Mouse (Mus musculus): ENCODE results near the gene Tpx2. TPM values are rescaled to one million over a fixed set of nuclear protein-coding genes. Genes with fewer than 3 reads are reported as not detected.

The Tpx2 gene
- polyA plus RNA-seq (2015; fragmentation: Nextera tagmentation; extraction: Ambion mirVana), result 50.6 and 51.1 TPM in 2 replicates

GRCm38 (mm10) chr2:152847815-152848302 is at the start of gene Tpx2:
Gene Tpx2, plus strand, starts transcription at chr2:152847964.
- H3K36me3 ChIP-seq, result no peaks in the 10 kb centered on the region
- no peaks in the 10 kb centered on the region for H3K27me3 ChIP-seq
- under 1% methylated on average over 34 of the region's 34 CpGs for WGBS
- ATAC-seq (replicated peaks), result peak; percentile 98
- H3K4me2 ChIP-seq (replicated peaks), result peak within 1 kb of the TSS; percentile 78
- peak within 1 kb of the TSS; percentile 72 for H3K4me3 ChIP-seq
- no peaks in the 10 kb centered on the region for H3K9me3 ChIP-seq
- peak within 1 kb of the TSS; percentile 56 for H3K27ac ChIP-seq (replicated peaks)
- H3K4me1 ChIP-seq, result peaks cover 26% of the 10 kb centered on the region
- peak within 1 kb of the TSS; percentile 48 for H3K9ac ChIP-seq (replicated peaks)

DNA sequence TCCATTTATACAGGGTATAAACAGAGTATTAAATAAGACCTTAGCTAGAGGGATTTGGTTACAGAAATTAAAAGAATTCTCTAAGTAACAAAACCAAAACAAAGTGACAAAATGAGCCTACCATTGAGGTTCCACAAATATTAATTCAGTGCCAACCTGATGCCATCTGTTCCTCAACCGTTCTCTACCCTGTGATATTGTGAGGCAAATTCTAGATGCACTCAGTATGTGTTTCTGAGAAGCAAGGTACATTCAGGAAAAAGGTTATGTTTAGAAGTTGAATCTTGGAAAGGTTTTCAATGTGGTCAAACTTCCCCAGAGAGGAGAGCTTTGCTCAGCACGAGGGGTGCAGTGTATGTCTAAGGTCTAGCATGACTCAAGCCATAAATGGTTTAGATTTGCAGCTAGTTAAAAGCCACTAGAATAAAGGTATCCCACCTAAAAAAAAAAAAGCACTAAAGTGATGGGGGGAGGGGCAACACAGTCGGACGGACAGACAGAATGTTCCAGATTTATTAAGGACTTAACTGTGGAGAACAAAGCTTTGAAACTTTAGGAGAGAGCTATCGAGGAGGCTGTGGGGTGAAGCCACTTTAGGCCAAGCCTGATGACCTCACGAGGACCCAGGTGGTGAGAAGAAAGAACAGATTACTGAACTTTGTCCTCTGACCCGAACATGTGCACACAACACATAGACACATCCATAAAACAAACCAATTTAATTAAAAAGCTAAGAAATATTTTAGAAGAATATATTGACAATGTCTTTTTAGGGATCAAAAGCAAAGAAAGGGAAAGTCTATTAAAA is 47.6 kb upstream of the Tpx2 start:
- H3K4me3 ChIP-seq, result no peak overlapping the region
- WGBS, result 73% methylated on average over 7 of the region's 7 CpGs
- no peak for ATAC-seq (replicated peaks)
- no peak overlapping the region for H3K27ac ChIP-seq (replicated peaks)
- H3K36me3 ChIP-seq, result no peaks in the 10 kb centered on the region
- H3K9me3 ChIP-seq, result no peaks in the 10 kb centered on the region
- no peaks in the 10 kb centered on the region for H3K27me3 ChIP-seq
- H3K4me1 ChIP-seq, result peaks cover 18% of the 10 kb centered on the region
- H3K9ac ChIP-seq (replicated peaks), result no peak overlapping the region
- no peak overlapping the region for H3K4me2 ChIP-seq (replicated peaks)

- no peak overlapping the region for H3K9ac ChIP-seq (replicated peaks)
- H3K4me3 ChIP-seq, result no peak overlapping the region
- H3K4me1 ChIP-seq, result peaks cover 24% of the 10 kb centered on the region
- no peak overlapping the region for H3K4me2 ChIP-seq (replicated peaks)
- H3K27me3 ChIP-seq, result no peaks in the 10 kb centered on the region
- no peaks in the 10 kb centered on the region for H3K9me3 ChIP-seq
- no peak for ATAC-seq (replicated peaks)
- no peaks in the 10 kb centered on the region for H3K36me3 ChIP-seq
- no peak overlapping the region for H3K27ac ChIP-seq (replicated peaks)
These were observed 47.0 kb upstream of the Tpx2 start for GRCm38 (mm10) chr2:152800762-152801113.

GRCm38 (mm10) chr2:152802303-152802702 is 45.5 kb upstream of the Tpx2 start:
- H3K9me3 ChIP-seq, result no peaks in the 10 kb centered on the region
- H3K36me3 ChIP-seq, result no peaks in the 10 kb centered on the region
- no peak overlapping the region for H3K9ac ChIP-seq (replicated peaks)
- no peak overlapping the region for H3K4me2 ChIP-seq (replicated peaks)
- 89% methylated on average over 10 of the region's 10 CpGs for WGBS
- H3K4me1 ChIP-seq, result peaks cover 26% of the 10 kb centered on the region
- no peak for ATAC-seq (replicated peaks)
- no peaks in the 10 kb centered on the region for H3K27me3 ChIP-seq
- no peak overlapping the region for H3K27ac ChIP-seq (replicated peaks)
- no peak overlapping the region for H3K4me3 ChIP-seq

- Histone ChIP-seq H3K9ac (replicated peaks) (no peak overlapping the region), H3K9me3 (no peaks in the 10 kb centered on the region), H3K4me1 (peaks cover 26% of the 10 kb centered on the region), H3K27me3 (no peaks in the 10 kb centered on the region), H3K27ac (replicated peaks) (no peak overlapping the region), H3K36me3 (no peaks in the 10 kb centered on the region), H3K4me2 (replicated peaks) (no peak overlapping the region), H3K4me3 (no peak overlapping the region)
- ATAC-seq (replicated peaks), result no peak
- 83% methylated on average over 5 of the region's 5 CpGs for WGBS
These were observed 44.7 kb upstream of the Tpx2 start for GRCm38 (mm10) chr2:152803081-152803480.

DNA sequence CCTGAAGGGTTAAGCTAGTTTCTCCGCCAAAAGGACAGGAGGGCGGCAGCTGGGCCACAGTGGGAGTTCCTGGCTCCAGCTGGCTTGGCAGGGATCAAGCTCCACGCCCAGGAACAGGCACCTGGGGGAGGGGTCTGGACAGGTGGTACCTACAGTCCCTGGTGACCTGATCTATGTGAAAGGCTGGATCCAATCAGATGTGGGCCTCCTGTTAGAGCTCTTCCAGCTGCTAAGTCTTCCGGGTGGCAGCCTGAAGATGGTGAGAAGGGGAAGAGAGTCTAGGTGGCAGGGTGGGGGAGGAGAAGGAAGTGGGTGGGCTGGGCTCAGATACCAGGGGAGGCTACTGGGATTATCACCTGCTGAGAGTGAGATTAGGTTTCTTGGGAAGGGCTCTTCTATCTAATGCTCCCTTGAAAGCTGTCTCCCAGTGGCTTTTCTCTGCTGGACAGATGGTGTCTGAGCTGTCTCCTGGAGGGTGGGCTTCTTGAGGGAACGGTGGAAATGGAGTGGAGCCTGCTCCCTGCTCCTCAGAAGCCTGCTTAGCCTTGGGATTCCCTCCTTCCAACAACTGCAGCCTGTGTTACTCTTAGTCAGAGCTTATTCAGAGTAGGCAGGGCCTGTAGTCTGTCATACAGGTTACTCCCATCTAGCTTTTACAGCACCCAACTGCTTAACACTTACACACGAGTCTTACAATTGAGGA is 43.2 kb upstream of the Tpx2 start:
- peak overlapping the region; percentile 59 for H3K27ac ChIP-seq (replicated peaks)
- 4% methylated on average over 6 of the region's 6 CpGs for WGBS

DNA sequence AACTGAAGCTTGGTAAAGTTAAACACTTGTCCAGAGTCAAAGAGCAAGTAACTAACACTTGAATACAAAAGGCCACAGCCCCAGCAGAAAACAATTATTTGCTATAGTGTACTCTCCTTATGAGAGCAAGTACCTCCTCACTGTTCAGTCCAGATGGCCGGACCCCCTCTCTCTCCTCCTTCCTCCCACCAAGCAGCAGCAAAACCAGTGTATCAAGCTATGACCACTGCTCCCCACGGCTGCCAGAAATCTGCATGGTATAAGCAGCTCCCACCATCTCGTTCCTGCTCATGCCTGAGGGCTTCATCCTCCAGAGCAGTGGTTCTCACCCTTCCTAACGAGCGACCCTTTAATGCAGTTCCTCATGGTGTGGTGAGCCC is 42.7 kb upstream of the Tpx2 start:
- no peak for ATAC-seq (replicated peaks)
- no peaks in the 10 kb centered on the region for H3K9me3 ChIP-seq
- no peak overlapping the region for H3K4me2 ChIP-seq (replicated peaks)
- 41% methylated on average over 5 of the region's 5 CpGs for WGBS
- no peak overlapping the region for H3K9ac ChIP-seq (replicated peaks)
- no peaks in the 10 kb centered on the region for H3K36me3 ChIP-seq
- H3K27me3 ChIP-seq, result no peaks in the 10 kb centered on the region
- H3K4me3 ChIP-seq, result no peak overlapping the region
- H3K4me1 ChIP-seq, result peaks cover 24% of the 10 kb centered on the region
- peak overlapping the region; percentile 59 for H3K27ac ChIP-seq (replicated peaks)

More for the DNA sequence above, 43.2 kb upstream of the Tpx2 start:
- Histone ChIP-seq H3K9me3 (no peaks in the 10 kb centered on the region), H3K27me3 (no peaks in the 10 kb centered on the region), H3K36me3 (no peaks in the 10 kb centered on the region), H3K9ac (replicated peaks) (no peak overlapping the region), H3K4me1 (peaks cover 26% of the 10 kb centered on the region), H3K4me3 (no peak overlapping the region), H3K4me2 (replicated peaks) (no peak overlapping the region)
- ATAC-seq (replicated peaks), result 0 out of 2 replicates have a peak, but pooled peaks have one; percentile 43

- no peak overlapping the region for H3K27ac ChIP-seq (replicated peaks)
- H3K4me2 ChIP-seq (replicated peaks), result no peak overlapping the region
- peaks cover 22% of the 10 kb centered on the region for H3K4me1 ChIP-seq
- no peaks in the 10 kb centered on the region for H3K27me3 ChIP-seq
- no peaks in the 10 kb centered on the region for H3K9me3 ChIP-seq
- ATAC-seq (replicated peaks), result no peak
- H3K36me3 ChIP-seq, result no peaks in the 10 kb centered on the region
- no peak overlapping the region for H3K9ac ChIP-seq (replicated peaks)
- 83% methylated on average over 2 of the region's 2 CpGs for WGBS
- H3K4me3 ChIP-seq, result no peak overlapping the region
These were observed 41.7 kb upstream of the Tpx2 start for GRCm38 (mm10) chr2:152806037-152806436.

DNA sequence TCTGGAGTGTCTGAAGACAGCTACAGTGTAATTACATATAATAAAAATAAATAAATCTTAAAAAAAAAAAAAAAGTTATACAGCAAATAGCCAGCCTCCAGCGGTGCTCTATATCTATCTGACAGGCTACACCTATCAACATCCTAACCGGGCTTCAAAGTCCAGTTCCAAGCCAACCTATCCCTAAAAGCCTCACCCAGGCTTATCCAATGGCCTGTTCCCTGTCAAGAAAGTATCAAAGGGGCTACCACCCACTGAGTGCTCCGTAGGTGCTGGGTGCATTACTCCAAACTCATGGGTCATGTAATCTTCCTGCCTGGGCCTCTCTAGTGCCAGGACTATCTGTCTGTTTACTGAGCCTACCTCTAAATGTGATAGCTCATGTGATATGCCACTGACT is 39.6 kb upstream of the Tpx2 start:
- ATAC-seq (replicated peaks), result no peak
- no peak overlapping the region for H3K27ac ChIP-seq (replicated peaks)
- no peak overlapping the region for H3K4me3 ChIP-seq
- H3K4me1 ChIP-seq, result peaks cover 20% of the 10 kb centered on the region
- no peaks in the 10 kb centered on the region for H3K9me3 ChIP-seq
- no peak overlapping the region for H3K9ac ChIP-seq (replicated peaks)
- no peaks in the 10 kb centered on the region for H3K36me3 ChIP-seq
- H3K27me3 ChIP-seq, result no peaks in the 10 kb centered on the region
- 95% methylated on average over 3 of the region's 3 CpGs for WGBS
- no peak overlapping the region for H3K4me2 ChIP-seq (replicated peaks)

DNA sequence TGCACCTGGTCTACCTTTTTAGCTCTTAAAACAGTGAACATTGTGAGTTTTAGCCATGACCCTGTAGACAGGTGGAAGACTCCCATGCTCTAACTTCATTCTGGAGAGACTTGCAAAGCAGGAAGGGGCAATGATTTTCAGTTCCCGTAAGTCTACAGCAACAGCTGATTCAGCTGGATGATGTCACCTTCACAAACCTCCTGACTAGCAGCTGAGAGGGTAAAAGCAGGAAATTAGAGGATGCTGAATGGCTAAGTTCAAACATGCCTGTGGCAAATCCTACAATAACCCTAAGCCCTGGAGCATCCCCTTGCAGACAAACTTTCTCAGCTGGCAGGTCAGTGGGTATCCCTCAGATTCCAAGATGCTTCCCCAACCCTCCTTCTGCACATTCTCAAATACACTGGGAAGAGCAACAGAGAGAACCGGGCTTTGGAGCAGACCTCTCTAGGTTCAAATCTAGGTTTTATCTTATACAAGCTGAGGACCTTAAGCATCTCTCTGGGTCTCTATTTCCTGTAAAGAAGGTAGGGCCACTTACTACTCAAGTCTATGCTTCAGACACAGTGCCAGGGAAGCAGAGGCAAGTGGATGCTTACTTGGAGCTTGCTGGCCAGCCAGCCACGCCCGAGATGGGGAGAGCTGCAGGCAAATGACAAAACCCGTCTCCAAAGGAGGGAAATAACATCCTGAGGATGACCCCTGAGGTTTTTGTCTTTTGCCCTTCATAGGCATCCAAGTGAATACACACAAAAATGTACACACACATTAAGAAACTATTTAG is 37.4 kb upstream of the Tpx2 start:
- no peaks in the 10 kb centered on the region for H3K27me3 ChIP-seq
- H3K9ac ChIP-seq (replicated peaks), result no peak overlapping the region
- no peak overlapping the region for H3K27ac ChIP-seq (replicated peaks)
- H3K4me2 ChIP-seq (replicated peaks), result no peak overlapping the region
- peaks cover 6% of the 10 kb centered on the region for H3K4me1 ChIP-seq
- no peaks in the 10 kb centered on the region for H3K36me3 ChIP-seq
- H3K9me3 ChIP-seq, result no peaks in the 10 kb centered on the region
- no peak for ATAC-seq (replicated peaks)
- no peak overlapping the region for H3K4me3 ChIP-seq
- 86% methylated on average over 5 of the region's 5 CpGs for WGBS

DNA sequence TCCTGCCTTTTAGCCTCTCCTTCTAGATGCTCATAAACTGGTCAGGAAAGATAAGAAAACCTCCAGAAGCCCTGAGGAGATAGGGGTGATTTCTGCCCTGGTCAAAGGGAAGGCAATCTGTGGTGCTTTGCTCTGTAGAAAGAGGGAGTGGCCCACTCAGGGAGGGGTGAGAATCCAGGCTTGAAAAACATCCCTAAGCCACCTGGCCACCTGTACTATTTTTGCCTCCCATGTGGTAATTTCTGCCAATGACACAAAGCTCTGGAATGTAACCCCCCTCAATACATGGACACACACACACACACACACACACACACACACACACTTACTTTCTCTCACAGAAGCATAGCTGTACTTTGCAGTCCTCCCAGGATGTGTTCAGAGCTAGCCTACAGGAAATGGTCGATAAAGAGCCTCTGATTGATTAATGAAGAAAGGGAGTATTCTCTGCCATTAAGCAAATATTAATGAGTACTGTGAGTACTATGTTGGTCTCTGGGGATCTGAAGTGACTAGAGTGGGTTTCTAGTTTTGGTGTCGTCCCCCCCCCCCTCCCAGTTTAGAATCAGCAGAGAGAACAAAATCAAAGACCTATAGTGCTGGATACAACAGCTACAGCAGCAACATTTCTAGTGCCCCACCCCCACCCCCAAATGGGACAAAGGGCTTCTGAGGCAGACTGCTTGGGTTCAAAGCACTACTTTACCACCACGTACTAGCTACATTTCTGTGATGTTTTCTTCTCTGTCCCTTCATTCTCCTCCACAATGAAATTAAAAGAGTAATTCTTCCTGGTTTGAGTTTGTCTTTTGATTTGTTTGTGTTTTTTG is 36.2 kb upstream of the Tpx2 start:
- no peak overlapping the region for H3K9ac ChIP-seq (replicated peaks)
- peaks cover 4% of the 10 kb centered on the region; the same call in 1 of the 2 replicates for H3K4me1 ChIP-seq
- H3K27me3 ChIP-seq, result no peaks in the 10 kb centered on the region
- H3K4me2 ChIP-seq (replicated peaks), result no peak overlapping the region
- no peak overlapping the region for H3K4me3 ChIP-seq
- H3K27ac ChIP-seq (replicated peaks), result no peak overlapping the region
- H3K9me3 ChIP-seq, result no peaks in the 10 kb centered on the region
- WGBS, result 36% methylated on average over 3 of the region's 3 CpGs
- no peak for ATAC-seq (replicated peaks)
- H3K36me3 ChIP-seq, result no peaks in the 10 kb centered on the region
